Mouse (Mus musculus) neutrophil, adult 5-6 weeks (primary cell): ENCODE results near the gene Ankrd44. TPM values are rescaled to one million over a fixed set of nuclear protein-coding genes. Genes with fewer than 3 reads are reported as not detected.

Experiments
- ATAC-seq: fragments of 151-379, 151-347 bp; 2 replicates; pipeline ENCODE4 v1.8.0; 2017; ENCODE audit warnings: mild to moderate bottlenecking, moderate TSS enrichment; ENCODE audit not compliant: insufficient number of reproducible peaks, poor library complexity, low FRiP score, severe bottlenecking; ENCODE audit errors: extremely low read depth
- total RNA-seq: library from RNA; stranded (forward); fragments of 200-1000 nt; gene quantifications from 2 replicates; pipeline ENCODE4 v1.2.3, GENCODE M21; 2017

Ankrd44 gene
- total RNA-seq, 1 experiment from 2014 or later = 407 TPM

DNA sequence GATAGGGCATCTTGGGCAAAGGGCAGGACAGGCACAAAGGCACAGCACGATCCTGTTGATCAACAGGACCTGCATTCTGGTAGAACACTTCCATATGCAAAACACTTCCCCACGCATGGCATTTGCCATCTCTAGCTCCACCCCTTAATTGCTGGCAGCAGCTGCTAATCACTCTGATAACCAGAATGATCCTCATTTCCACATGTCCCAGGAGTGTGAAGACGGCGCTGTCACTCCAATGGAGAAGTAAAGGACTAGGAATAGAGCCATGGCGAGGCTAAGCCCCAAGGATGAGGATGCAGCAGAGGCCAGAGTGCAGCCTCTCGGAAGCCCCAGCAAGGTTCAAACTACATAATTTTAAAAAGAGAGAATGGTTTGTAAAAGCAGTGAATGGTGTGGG lies 26.9 kb downstream of the Ankrd44 start:
- ATAC-seq = no peak

DNA sequence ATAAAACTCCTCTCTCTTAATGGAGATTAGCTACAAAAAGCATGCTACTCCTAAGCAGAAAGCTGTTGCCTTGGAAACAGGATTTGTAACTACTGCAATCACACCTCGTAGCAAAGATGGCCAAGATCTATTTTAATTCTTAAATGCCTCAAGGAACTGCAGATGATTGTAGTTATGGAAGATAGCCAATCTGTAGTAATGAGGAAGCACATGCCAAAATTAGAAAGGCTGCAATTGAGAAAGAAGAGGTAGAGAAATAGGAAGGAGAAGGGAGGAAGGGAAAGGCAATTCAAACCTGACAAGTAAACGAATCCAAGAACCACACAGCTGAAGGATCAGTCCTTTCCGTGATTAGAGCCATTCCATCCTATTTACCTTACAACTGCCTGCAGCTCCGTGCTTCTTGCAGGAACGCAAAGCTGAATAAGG lies 27.5 kb downstream of the Ankrd44 start:
- no peak for ATAC-seq

DNA sequence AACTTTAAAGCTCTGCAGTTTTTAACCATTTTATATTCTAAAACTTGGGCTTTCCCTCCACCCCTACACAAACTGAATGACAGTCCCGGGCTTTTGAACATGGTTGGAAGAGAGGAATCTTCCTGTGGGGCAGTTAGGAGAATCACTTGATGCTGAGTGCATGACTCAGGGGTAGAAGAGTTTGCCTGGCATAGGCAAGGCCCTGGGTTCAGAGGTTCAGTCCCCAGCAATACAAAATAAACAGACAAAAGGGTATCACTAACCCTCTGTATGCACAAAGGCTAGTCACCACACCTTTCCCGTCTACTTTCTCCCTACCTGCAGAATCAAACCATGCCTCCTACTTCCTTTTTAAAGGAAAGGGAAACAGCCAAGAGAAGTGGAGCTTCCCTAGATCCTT lies 28.5 kb downstream of the Ankrd44 start:
- no peak for ATAC-seq

DNA sequence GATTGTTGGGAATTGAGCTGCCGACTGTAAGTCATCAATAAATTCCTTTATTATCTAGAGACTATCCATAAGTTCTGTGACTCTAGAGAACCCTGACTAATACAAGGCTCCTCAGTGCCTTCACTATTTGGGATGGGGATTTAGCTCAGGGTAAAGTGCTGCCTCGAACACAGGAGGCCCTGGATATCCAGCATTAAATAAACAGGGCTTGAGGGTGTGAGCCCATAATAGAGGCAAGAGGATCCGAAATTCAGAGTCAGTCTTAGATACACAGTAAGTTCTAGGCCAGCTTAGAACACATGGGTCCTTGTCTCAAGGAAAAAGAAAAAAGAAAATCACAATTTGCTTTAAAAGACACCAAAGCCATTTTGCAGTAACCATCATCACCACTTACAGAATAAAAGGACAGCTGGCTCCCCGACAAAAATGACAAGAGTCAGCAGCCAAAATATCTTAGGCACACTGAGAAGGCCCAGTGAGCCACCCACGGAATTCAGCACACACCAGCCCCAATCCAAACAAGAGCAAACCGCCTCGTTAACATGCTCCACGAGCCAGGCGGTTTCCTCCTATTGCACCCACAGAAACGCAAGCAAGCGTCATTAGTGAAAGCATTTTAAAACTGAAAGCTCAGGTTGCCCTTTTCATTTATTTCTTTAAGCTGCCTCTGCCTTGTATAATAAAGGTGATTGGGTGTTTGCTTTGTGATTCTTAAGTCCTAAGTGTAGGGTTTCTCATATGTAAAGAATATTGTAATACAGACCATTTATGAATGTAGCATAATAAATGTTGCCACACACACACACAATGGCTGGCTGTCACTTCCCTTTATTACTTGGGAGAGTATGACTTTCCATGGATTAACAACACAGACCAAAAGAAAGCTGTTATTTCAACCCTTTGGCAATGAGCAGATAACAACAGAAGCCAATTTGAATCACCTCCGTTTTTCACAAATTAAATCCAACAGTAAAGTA lies 29.8 kb downstream of the Ankrd44 start:
- ATAC-seq = peak; percentile 82; the same call in 1 of the 2 replicates

DNA sequence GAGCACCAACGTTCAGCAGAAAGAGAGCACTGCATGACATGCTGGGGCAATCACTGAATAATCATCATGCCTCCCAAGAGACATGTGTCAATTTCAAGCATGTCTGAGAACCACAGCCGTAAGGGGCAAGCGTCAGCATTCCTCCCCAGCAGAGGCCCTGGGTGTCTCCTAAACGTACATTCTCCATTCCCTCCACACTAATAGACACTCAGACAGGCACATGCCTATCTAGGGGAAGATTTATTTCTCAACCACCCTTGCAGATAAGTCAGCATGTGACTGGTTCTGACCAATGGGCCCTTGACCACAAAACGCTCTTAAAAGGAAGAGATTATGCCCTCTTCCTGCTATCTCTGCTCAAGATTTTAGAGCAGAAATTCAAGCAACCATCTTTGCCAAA lies 37.7 kb downstream of the Ankrd44 start:
- peak; percentile 71 for ATAC-seq

- ATAC-seq = no peak
Measured at GRCm38 (mm10) chr1:54887873-54888272, 38.3 kb downstream of the Ankrd44 start.

- ATAC-seq = peak; percentile 53; the same call in 1 of the 2 replicates
Measured at GRCm38 (mm10) chr1:54882856-54883467, 43.2 kb downstream of the Ankrd44 start.

GRCm38 (mm10) chr1:54881523-54881922 lies 44.7 kb downstream of the Ankrd44 start:
- no peak for ATAC-seq

- no peak for ATAC-seq
Measured at GRCm38 (mm10) chr1:54877423-54878073, 48.6 kb downstream of the Ankrd44 start.

- no peak for ATAC-seq
Measured at GRCm38 (mm10) chr1:54877014-54877413, 49.2 kb downstream of the Ankrd44 start.

- no peak for ATAC-seq
Measured at GRCm38 (mm10) chr1:54874094-54874493, 52.1 kb downstream of the Ankrd44 start.

DNA sequence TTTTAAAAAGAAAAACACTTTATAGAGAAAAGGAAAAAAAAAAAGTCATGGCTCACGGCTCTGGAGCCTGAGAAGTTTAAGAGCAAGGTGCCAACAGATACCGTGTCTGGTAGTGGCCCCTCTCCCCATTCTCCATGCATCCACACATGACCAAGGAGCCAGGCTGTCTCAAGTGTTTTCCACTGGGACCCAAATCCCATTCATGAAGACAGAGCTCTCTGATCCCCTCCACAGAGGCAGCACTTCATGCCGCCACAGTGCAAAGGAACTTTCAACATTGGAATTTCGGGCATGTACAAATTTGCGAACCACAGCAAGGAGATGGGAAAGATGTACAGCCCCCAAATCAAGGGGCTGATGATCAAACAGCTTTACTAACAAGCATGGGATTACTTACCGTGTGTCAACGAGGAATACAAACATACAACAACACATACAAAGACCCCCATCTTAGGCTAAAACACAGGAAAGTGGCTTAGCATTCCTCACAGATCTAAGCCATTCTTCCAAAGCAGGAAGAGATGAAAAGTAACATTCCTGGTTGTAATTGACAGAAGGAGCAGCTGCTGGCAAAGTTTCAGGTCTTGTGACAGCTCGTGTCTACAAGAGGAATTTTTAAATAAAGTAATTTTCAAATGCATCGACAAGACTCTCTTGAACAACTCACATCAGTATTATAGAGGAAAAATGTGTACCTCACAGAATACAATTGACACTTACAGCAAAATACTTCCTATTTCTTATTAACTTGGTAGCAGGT lies 53.1 kb downstream of the Ankrd44 start:
- no peak for ATAC-seq

GRCm38 (mm10) chr1:54871321-54871720 lies 54.9 kb downstream of the Ankrd44 start:
- peak; percentile 24; the same call in 1 of the 2 replicates for ATAC-seq

DNA sequence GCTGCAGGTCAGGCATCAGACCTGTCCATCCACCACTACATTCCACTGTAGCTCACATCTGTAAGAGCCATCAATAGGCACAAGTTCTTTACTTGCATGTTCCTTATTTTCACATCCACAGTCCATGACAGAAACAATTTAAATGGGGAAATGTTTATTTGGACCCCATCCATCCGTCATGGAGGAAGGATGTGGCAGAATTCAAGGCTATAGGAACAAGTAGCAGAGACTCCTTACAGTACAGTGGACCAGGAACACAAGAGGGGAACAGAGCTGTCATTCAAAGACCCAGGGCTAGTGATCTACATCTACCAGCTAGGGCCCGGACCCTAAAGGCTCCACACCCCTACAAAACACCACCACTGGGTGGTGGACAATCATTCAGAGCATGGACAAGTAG lies 55.6 kb downstream of the Ankrd44 start:
- ATAC-seq = no peak

DNA sequence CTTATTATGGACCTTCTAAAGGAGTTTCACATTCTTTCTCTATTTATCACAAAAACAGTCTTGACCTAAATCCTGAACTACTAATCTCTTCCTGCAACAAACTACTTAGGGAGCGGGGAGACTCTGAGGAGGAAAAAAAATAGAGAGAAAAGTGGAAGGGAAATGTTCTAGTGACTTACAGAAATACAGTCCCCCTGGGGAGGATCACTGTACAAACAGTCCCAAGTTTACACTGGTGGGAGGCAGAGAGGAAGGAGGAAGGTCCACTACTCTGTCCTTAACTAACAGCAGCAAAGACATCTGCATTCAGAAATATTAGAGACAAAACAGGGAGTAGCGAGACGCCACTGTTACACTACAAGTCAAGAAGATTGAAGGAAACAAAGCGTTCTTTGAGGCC lies 59.0 kb downstream of the Ankrd44 start:
- no peak for ATAC-seq

GRCm38 (mm10) chr1:54866131-54866530 lies 60.1 kb downstream of the Ankrd44 start:
- no peak for ATAC-seq

DNA sequence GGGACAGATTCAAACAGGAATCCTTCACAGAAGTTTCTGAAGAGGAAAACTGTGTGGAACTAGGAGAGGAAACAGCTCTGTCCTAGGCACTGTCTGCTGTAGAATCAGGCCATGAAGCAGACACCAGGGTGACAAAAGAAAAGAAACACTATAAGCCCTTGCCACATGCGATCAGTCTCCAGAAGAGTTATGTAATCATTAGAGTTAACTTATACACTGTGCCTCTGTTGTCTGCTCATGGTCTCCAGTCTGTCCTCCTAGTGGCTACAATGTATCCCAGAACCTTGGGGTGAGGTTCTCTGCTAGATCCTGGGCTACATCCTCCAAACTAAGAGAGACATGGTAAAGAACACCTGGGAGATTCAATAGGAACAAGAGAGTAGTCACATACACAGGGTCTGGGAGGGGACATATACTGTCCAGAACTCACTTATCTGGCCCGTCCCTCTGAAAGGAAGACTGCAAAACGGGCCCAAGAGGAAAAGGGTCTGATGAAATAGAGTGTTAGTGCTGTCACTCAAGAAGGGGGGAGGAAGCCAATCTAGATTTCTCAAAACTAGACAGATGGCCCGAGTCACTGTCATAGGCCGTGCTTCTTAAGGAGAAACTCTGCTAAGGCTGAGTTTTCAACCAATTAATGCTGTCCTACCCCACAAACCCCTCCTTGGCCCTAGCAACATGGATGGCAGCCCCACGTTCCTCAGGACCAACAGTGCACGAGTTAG lies 61.1 kb downstream of the Ankrd44 start:
- no peak for ATAC-seq

DNA sequence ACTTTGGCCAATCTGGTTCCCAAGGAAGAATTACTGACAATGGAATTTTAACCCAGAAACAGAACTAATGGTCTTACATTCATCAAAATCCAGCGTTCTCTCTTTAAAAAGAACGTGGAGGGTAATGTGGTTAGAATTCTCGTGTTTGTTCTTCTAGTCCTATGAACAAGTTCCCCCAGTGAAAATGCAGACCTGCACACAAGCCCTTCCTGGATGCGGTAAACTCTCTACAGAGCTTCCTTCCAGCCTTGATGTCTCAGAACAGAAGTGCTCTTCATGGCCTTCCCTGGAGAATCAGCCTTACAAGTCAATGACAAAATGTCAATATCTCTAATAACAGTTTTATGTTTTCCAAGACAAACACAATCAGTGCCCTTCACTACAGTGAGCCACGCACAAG lies 65.8 kb downstream of the Ankrd44 start:
- no peak for ATAC-seq
